Mouse (Mus musculus): ENCODE results near the gene Maml3. TPM values are rescaled to one million over a fixed set of nuclear protein-coding genes. Genes with fewer than 3 reads are reported as not detected.

The Maml3 gene
- polyA plus RNA-seq, 1 experiment from 2014 or later: 7.7 TPM

- 65% methylated on average over 9 of the region's 9 CpGs for WGBS
- Histone ChIP-seq H3K27me3 (replicated peaks) (no peaks in the 10 kb centered on the region), H3K27ac (no peak overlapping the region), H3K4me2 (no peak overlapping the region), H3K9ac (no peak overlapping the region), H3K9me3 (no peaks in the 10 kb centered on the region), H3K4me1 (peaks cover 26% of the 10 kb centered on the region), H3K36me3 (replicated peaks) (no peaks in the 10 kb centered on the region), H3K4me3 (no peak overlapping the region)
- ATAC-seq (replicated peaks): no peak
These were observed 93.7 kb downstream of the Maml3 start for GRCm38 (mm10) chr3:52011032-52011710.

DNA sequence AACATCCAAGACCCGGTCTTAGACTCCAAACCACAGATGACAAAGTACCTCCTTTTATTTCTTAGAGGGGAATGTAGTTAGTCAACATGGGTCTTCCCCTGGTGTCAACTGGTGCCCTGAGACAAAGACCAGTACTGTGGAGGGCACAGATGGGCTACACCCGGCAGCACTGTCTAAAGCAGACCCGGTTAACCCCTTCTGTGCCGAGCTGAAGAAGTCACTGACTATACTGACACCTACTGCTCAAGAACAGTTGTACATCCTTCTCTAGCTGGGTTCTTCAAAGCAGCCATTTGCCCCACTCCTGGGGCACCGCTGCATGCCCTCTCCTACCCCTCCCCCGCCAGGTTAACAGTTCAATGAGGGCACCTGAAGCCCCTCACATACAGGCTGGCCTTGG is 95.6 kb downstream of the Maml3 start:
- Histone ChIP-seq H3K4me2 (0 out of 2 replicates have a peak overlapping the region, but pooled peaks have one; percentile 17), H3K27ac (peak overlapping the region; percentile 65), H3K4me3 (no peak overlapping the region), H3K9me3 (no peaks in the 10 kb centered on the region), H3K27me3 (replicated peaks) (no peaks in the 10 kb centered on the region), H3K9ac (no peak overlapping the region), H3K36me3 (replicated peaks) (no peaks in the 10 kb centered on the region), H3K4me1 (peaks cover 33% of the 10 kb centered on the region)
- peak; percentile 28 for ATAC-seq (replicated peaks)
- WGBS: 19% methylated on average over 6 of the region's 6 CpGs

GRCm38 (mm10) chr3:52007602-52008252 is 97.1 kb downstream of the Maml3 start:
- H3K27ac ChIP-seq: peak overlapping the region; percentile 95
- H3K27me3 ChIP-seq (replicated peaks): no peaks in the 10 kb centered on the region
- H3K4me3 ChIP-seq: peak overlapping the region; percentile 29
- ATAC-seq (replicated peaks): peak; percentile 93
- H3K9me3 ChIP-seq: no peaks in the 10 kb centered on the region
- peaks cover 33% of the 10 kb centered on the region for H3K4me1 ChIP-seq
- WGBS: under 1% methylated on average over 18 of the region's 21 CpGs
- no peaks in the 10 kb centered on the region for H3K36me3 ChIP-seq (replicated peaks)
- peak overlapping the region; percentile 56 for H3K4me2 ChIP-seq
- peak overlapping the region; percentile 44 for H3K9ac ChIP-seq

GRCm38 (mm10) chr3:52006721-52007330 is 98.0 kb downstream of the Maml3 start:
- ATAC-seq (replicated peaks): no peak
- peak overlapping the region; percentile 56 for H3K4me2 ChIP-seq
- H3K9me3 ChIP-seq: no peaks in the 10 kb centered on the region
- H3K4me3 ChIP-seq: peak overlapping the region; percentile 29
- H3K9ac ChIP-seq: peak overlapping the region; percentile 26; the same call in 1 of the 2 replicates
- 27% methylated on average over 9 of the region's 9 CpGs for WGBS
- peaks cover 34% of the 10 kb centered on the region for H3K4me1 ChIP-seq
- no peaks in the 10 kb centered on the region for H3K27me3 ChIP-seq (replicated peaks)
- H3K36me3 ChIP-seq (replicated peaks): no peaks in the 10 kb centered on the region
- peak overlapping the region; percentile 95 for H3K27ac ChIP-seq

- H3K4me2 ChIP-seq: no peak overlapping the region
- ATAC-seq (replicated peaks): no peak
- no peaks in the 10 kb centered on the region for H3K9me3 ChIP-seq
- H3K4me1 ChIP-seq: peaks cover 29% of the 10 kb centered on the region
- H3K36me3 ChIP-seq (replicated peaks): no peaks in the 10 kb centered on the region
- WGBS: 95% methylated on average over 6 of the region's 6 CpGs
- no peak overlapping the region for H3K9ac ChIP-seq
- no peaks in the 10 kb centered on the region for H3K27me3 ChIP-seq (replicated peaks)
- no peak overlapping the region for H3K27ac ChIP-seq
- H3K4me3 ChIP-seq: no peak overlapping the region
These were observed 101.2 kb downstream of the Maml3 start for GRCm38 (mm10) chr3:52003663-52004062.

DNA sequence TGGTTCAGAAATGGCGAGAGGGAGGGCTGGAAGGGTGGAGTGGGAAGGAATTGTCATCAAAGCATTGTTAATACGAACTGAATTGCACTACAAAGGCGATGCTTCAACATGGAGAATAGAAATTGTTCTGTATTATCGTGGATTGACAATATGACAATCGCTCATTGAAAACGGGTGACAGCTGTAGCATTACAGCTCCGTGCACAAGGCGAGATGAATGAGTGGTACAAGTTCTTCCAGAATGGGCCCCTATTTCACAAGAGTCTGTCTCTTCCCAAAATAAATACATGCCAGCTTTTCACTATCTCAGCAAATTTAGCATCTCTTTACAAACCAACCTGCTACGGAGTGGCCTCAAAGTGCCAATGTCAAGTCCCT is 103.4 kb downstream of the Maml3 start:
- WGBS: 35% methylated on average over 9 of the region's 9 CpGs
- no peak overlapping the region for H3K4me3 ChIP-seq

DNA sequence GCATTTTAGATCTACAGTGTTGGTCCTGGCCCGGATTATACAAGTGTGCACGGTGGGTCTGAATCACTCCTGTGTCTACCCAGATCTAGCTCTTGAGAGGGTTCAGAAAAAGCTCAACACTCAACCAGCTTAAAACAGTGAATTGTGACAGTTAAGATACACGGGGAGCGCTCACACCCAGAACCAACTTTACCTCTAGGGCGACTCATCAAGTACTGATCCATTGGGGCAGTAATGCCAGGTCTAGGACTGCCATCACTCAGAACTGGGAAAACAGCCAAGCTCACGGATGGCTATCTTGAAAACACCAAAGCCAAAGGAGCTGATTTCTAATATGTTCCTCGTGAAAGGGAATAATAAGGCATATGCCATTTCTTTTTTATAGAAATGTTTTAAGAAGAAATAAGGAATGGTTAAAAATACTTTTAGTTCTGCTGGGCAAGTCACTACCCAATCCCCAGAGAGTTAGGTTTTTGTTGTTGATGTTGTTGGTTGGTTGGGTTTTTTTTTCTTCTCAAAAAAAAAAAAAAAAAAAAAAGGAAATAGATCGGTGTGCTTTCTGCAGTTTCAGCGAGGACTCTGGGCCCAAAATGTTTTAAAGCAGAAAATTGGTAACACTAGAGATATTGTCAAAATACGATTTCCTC is 103.9 kb downstream of the Maml3 start:
- Histone ChIP-seq H3K9me3 (no peaks in the 10 kb centered on the region), H3K4me1 (peaks cover 24% of the 10 kb centered on the region), H3K36me3 (replicated peaks) (no peaks in the 10 kb centered on the region), H3K4me3 (no peak overlapping the region), H3K27me3 (replicated peaks) (no peaks in the 10 kb centered on the region), H3K9ac (no peak overlapping the region), H3K4me2 (no peak overlapping the region), H3K27ac (no peak overlapping the region)
- 84% methylated on average over 10 of the region's 10 CpGs for WGBS
- ATAC-seq (replicated peaks): no peak

More for the DNA sequence above, 103.4 kb downstream of the Maml3 start:
- no peak for ATAC-seq (replicated peaks)
- H3K27me3 ChIP-seq (replicated peaks): no peaks in the 10 kb centered on the region
- H3K9me3 ChIP-seq: no peaks in the 10 kb centered on the region
- no peak overlapping the region for H3K9ac ChIP-seq
- H3K4me1 ChIP-seq: peaks cover 28% of the 10 kb centered on the region
- H3K36me3 ChIP-seq (replicated peaks): no peaks in the 10 kb centered on the region
- no peak overlapping the region for H3K4me2 ChIP-seq
- no peak overlapping the region for H3K27ac ChIP-seq

- no peak overlapping the region for H3K4me3 ChIP-seq
- peaks cover 19% of the 10 kb centered on the region for H3K4me1 ChIP-seq
- WGBS: 95% methylated on average over 21 of the region's 21 CpGs
- H3K36me3 ChIP-seq (replicated peaks): no peaks in the 10 kb centered on the region
- no peak overlapping the region for H3K27ac ChIP-seq
- H3K4me2 ChIP-seq: no peak overlapping the region
- ATAC-seq (replicated peaks): no peak
- H3K9ac ChIP-seq: no peak overlapping the region
- H3K27me3 ChIP-seq (replicated peaks): no peaks in the 10 kb centered on the region
- no peaks in the 10 kb centered on the region for H3K9me3 ChIP-seq
These were observed 105.0 kb downstream of the Maml3 start for GRCm38 (mm10) chr3:51999671-52000437.

- Histone ChIP-seq H3K27ac (peak overlapping the region; percentile 18), H3K4me3 (no peak overlapping the region), H3K36me3 (replicated peaks) (no peaks in the 10 kb centered on the region), H3K4me2 (no peak overlapping the region), H3K9me3 (no peaks in the 10 kb centered on the region), H3K9ac (no peak overlapping the region), H3K27me3 (replicated peaks) (no peaks in the 10 kb centered on the region), H3K4me1 (peaks cover 19% of the 10 kb centered on the region)
- ATAC-seq (replicated peaks): no peak
- 67% methylated on average over 21 of the region's 21 CpGs for WGBS
These were observed 106.1 kb downstream of the Maml3 start for GRCm38 (mm10) chr3:51998511-51999399.

DNA sequence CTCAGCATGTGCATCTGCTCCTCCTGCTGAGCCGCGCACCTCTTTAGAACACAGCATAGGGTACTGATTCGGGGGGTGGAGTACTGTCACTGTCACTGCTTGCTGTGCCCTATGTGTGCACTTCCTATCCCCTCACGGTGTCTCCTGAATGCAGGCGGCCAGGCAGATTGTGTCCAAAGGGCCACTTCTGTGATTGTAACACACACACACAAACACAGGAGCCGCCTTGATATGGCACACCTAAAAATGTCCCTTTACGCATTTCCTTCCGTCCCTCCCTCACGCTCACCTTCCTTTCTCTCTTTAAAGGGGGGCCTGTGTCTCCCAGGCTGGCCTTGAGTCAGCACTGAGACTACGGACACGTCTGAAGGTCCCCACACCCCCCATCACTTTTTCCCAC is 107.3 kb downstream of the Maml3 start:
- H3K27ac ChIP-seq: peak overlapping the region; percentile 18; the same call in 1 of the 2 replicates

DNA sequence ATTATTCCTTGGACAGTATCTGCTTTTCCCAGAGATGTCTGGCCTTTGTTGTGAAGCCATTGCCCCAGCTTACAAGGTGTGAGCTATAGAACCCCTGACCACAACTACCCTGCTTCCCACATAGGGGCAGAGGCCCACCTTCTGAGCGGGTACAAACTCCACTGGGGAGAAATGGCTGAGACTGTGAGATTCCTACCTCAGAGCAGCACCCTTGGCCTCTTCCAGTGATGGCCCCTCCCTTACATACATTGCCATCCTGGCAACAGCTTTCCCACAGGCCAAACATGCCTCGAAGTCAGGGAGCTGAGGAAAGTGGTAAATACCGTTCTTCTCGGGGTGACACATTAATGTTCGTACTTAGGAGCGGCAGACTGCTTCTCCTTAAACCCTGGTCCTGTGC is 118.4 kb downstream of the Maml3 start:
- ATAC-seq (replicated peaks): no peak

More for the DNA sequence above, 107.3 kb downstream of the Maml3 start:
- no peak for ATAC-seq (replicated peaks)
- Histone ChIP-seq H3K4me2 (no peak overlapping the region), H3K4me3 (no peak overlapping the region), H3K4me1 (peaks cover 19% of the 10 kb centered on the region), H3K9me3 (no peaks in the 10 kb centered on the region), H3K9ac (no peak overlapping the region), H3K36me3 (replicated peaks) (no peaks in the 10 kb centered on the region), H3K27me3 (replicated peaks) (no peaks in the 10 kb centered on the region)
- 85% methylated on average over 11 of the region's 11 CpGs for WGBS

More for the DNA sequence above, 118.4 kb downstream of the Maml3 start:
- 66% methylated on average over 6 of the region's 6 CpGs for WGBS
- no peaks in the 10 kb centered on the region for H3K27me3 ChIP-seq (replicated peaks)
- no peaks in the 10 kb centered on the region for H3K36me3 ChIP-seq (replicated peaks)
- H3K4me1 ChIP-seq: peaks cover 15% of the 10 kb centered on the region; the same call in 1 of the 2 replicates
- H3K4me3 ChIP-seq: no peak overlapping the region
- H3K27ac ChIP-seq: no peak overlapping the region
- H3K9me3 ChIP-seq: no peaks in the 10 kb centered on the region
- no peak overlapping the region for H3K4me2 ChIP-seq
- no peak overlapping the region for H3K9ac ChIP-seq

All from midbrain, embryonic 15.5 days (tissue).